23 mouse cellular contexts compared by ENCODE assay signal in genomic region chr5:24399686-24400085, GRCm38 (mm10). TPM values are rescaled to one million over a fixed set of nuclear protein-coding genes. Genes with fewer than 3 reads are reported as not detected.
A peak's percentile ranks its signal among the peaks of the same experiment; 100 is the strongest.
DNase-seq lines count a peak whose midpoint lies in the region; ATAC-seq and TF ChIP-seq lines count a peak whose summit lies in the region.
"Had no signal": no experiment of that assay in that cellular context is flagged by ENCODE, and none has a peak within 500 bp of the region (broad histone marks: within the 10 kb centered on the region; RNA-seq: fewer than 3 reads in every experiment).

No protein-coding gene starts in this region.

- peak; percentile 37 for DNase-seq in cerebellum, adult 9-10 months
- no peak for DNase-seq in cerebellum, adult 9-11 months
- DNase-seq in gastrocnemius, adult 2 months = peak; percentile 54
- DNase-seq in gastrocnemius, postnatal 10 days = no peak
- DNase-seq: adrenal gland, adult 8-10 months; adrenal gland, postnatal 14 days; adrenal gland, postnatal 36 days; B cell, adult 2 months; cerebellum, adult 11-12 months; cerebellum, adult 2 months had no signal

- peak overlapping the region; percentile 38; the same call in 1 of the 2 replicates for H3K27ac ChIP-seq in gastrocnemius, adult 2 months
- H3K27ac ChIP-seq in embryonic facial prominence, embryonic 12.5 days = no peak overlapping the region
- H3K27ac ChIP-seq: embryonic facial prominence, embryonic 13.5 days; embryonic facial prominence, embryonic 15.5 days; forebrain, embryonic 10.5 days; forebrain, embryonic 12.5 days had no signal

- H3K36me3 ChIP-seq in embryonic facial prominence, embryonic 12.5 days = peaks cover 21% of the 10 kb centered on the region; the same call in 1 of the 2 replicates

- intact Hi-C loops in gastrocnemius, adult 2 months (cut with DNase I) = loop anchor here (5.0 kb wide), 1 partner anchor 73 kb away; no protein-coding TSS in a partner anchor

- 0 out of 2 replicates have a peak, but pooled peaks have one; percentile 19 for ATAC-seq in embryonic facial prominence, embryonic 12.5 days (ENCODE audit: insufficient number of reproducible peaks, insufficient read depth, low FRiP score, low TSS enrichment)
- ATAC-seq: activated CD4-positive, CD25-positive, alpha-beta regulatory T cell, adult 4 months; CD4-positive, CD25-positive, alpha-beta regulatory T cell, adult 4 months; forebrain, embryonic 14.5 days; forebrain, embryonic 16.5 days; Patski had no signal

- no peak overlapping the region for H3K4me2 ChIP-seq in embryonic facial prominence, embryonic 12.5 days (replicated peaks)
- H3K4me2 ChIP-seq: embryonic facial prominence, embryonic 13.5 days; embryonic facial prominence, embryonic 15.5 days; forebrain, embryonic 12.5 days had no signal

- no peak overlapping the region for H3K9ac ChIP-seq in embryonic facial prominence, embryonic 12.5 days
- H3K9ac ChIP-seq: embryonic facial prominence, embryonic 13.5 days; embryonic facial prominence, embryonic 15.5 days; forebrain, embryonic 12.5 days had no signal

- H3K9me3 ChIP-seq in embryonic facial prominence, embryonic 12.5 days = no peaks in the 10 kb centered on the region
- H3K9me3 ChIP-seq: embryonic facial prominence, embryonic 13.5 days; embryonic facial prominence, embryonic 15.5 days; forebrain, embryonic 10.5 days; forebrain, embryonic 12.5 days; G1E had no signal

- no peak for TF ChIP-seq CTCF in gastrocnemius, adult 2 months (IDR thresholded peaks at IDR 0.05)

- WGBS in embryonic facial prominence, embryonic 12.5 days = 85% methylated on average over 10 of the region's 10 CpGs

- no peaks in the 10 kb centered on the region for H3K4me1 ChIP-seq in embryonic facial prominence, embryonic 12.5 days
- H3K4me1 ChIP-seq: embryonic facial prominence, embryonic 13.5 days had no signal

- H3K4me3 ChIP-seq in gastrocnemius, adult 2 months = no peak overlapping the region; the same call in 1 of the 2 replicates
- H3K4me3 ChIP-seq in embryonic facial prominence, embryonic 12.5 days = no peak overlapping the region
- H3K4me3 ChIP-seq: embryonic facial prominence, embryonic 13.5 days; embryonic facial prominence, embryonic 15.5 days; erythroblast, embryonic 14.5 days; forebrain, embryonic 10.5 days; forebrain, embryonic 12.5 days had no signal

- H3K27me3 ChIP-seq in embryonic facial prominence, embryonic 12.5 days = no peaks in the 10 kb centered on the region
- H3K27me3 ChIP-seq: CH12.LX; embryonic facial prominence, embryonic 13.5 days; embryonic facial prominence, embryonic 15.5 days; forebrain, embryonic 12.5 days; Patski had no signal

RNA-seq across cellular contexts. Expression of gene Abcb8, which starts 6.2 kb away (rescaled TPM):
- 10 to 100 TPM; 37.0 to 39.8 TPM for total RNA-seq in gastrocnemius, adult 2 months (2021)
- total RNA-seq in gastrocnemius, postnatal 10 days (2021) = 10 to 100 TPM; 35.9 to 45.5 TPM
- 44.6 and 46.2 TPM in 2 replicates for polyA plus RNA-seq in embryonic facial prominence, embryonic 12.5 days (2016; fragmentation: Nextera tagmentation; extraction: Ambion mirVana)

RNA-seq across cellular contexts. Expression of gene Atg9b, which starts 7.7 kb away (rescaled TPM):
- total RNA-seq in gastrocnemius, adult 2 months (2021) = under 1 TPM in 1 of 2 experiments, not detected in 1; 0.06 TPM
- total RNA-seq in gastrocnemius, postnatal 10 days (2021) = under 1 TPM; 0.23 to 0.26 TPM
- polyA plus RNA-seq in embryonic facial prominence, embryonic 12.5 days (2016; fragmentation: Nextera tagmentation; extraction: Ambion mirVana) = 0.36 and 0.47 TPM in 2 replicates

RNA-seq across cellular contexts. Expression of gene Asic3, which starts 13.5 kb away (rescaled TPM):
- total RNA-seq in gastrocnemius, adult 2 months (2021) = under 1 TPM; 0.47 to 0.54 TPM
- total RNA-seq in gastrocnemius, postnatal 10 days (2021) = under 1 TPM; 0.12 to 0.36 TPM
- 1.8 and 2.8 TPM in 2 replicates for polyA plus RNA-seq in embryonic facial prominence, embryonic 12.5 days (2016; fragmentation: Nextera tagmentation; extraction: Ambion mirVana)
- total RNA-seq: adrenal gland, postnatal 14 days had no signal
- polyA plus RNA-seq: CD4-positive, CD25-positive, alpha-beta regulatory T cell, adult 4 months; erythroblast, embryonic 14.5 days; forebrain, embryonic 10.5 days; forebrain, embryonic 14.5 days; G1E had no signal

RNA-seq across cellular contexts. Expression of gene Cdk5, which starts 23.6 kb away (rescaled TPM):
- 10 to 100 TPM; 10.6 to 11.8 TPM for total RNA-seq in gastrocnemius, adult 2 months (2021)
- total RNA-seq in gastrocnemius, postnatal 10 days (2021) = 10 to 100 TPM; 15.5 to 17.5 TPM
- polyA plus RNA-seq in embryonic facial prominence, embryonic 12.5 days (2016; fragmentation: Nextera tagmentation; extraction: Ambion mirVana) = 62.2 and 63.2 TPM in 2 replicates

RNA-seq across cellular contexts. Expression of gene Slc4a2, which starts 24.0 kb away (rescaled TPM):
- total RNA-seq in gastrocnemius, adult 2 months (2021) = 10 to 100 TPM; 14.4 to 16.7 TPM
- 10 to 100 TPM; 26.2 to 39.8 TPM for total RNA-seq in gastrocnemius, postnatal 10 days (2021)
- polyA plus RNA-seq in embryonic facial prominence, embryonic 12.5 days (2016; fragmentation: Nextera tagmentation; extraction: Ambion mirVana) = 46.6 and 49.8 TPM in 2 replicates

Comparison
In these comparisons a context has a peak if more than half of its experiments do, and no peak if none do; other contexts are left out.
1. DNase-seq: peak in cerebellum, adult 9-10 months (single experiment) and gastrocnemius, adult 2 months (single experiment); none in cerebellum, adult 9-11 months (single experiment) and gastrocnemius, postnatal 10 days (single experiment).